Mouse (Mus musculus) hindbrain, embryonic 11.5 days (tissue): ENCODE data around the gene Cyb561d2. TPM values are rescaled to one million over a fixed set of nuclear protein-coding genes. Genes with fewer than 3 reads are reported as not detected.

ENCODE experiments used
- ATAC-seq: fragments of 200-750 bp; cut with Nextera tagmentation; 2 replicates; pipeline ENCODE4 v1.8.0; 2017; ENCODE audit warnings: mild to moderate bottlenecking, moderate TSS enrichment, moderate library complexity; ENCODE audit not compliant: low FRiP score
- DNase-seq: peaks from one replicate; pipeline ENCODE4 v3.0.0-alpha.2; 2015; ENCODE audit warnings: low spot score
- H3K27ac ChIP-seq: fragments of 300-500 bp; sonication (generic); 2 replicates; pipeline ENCODE4 v1.5.1; 2014; ENCODE audit warnings: mild to moderate bottlenecking, low read depth, low read length
- H3K27me3 ChIP-seq: fragments of 300-500 bp; sonication (generic); 2 replicates; pipeline ENCODE4 v1.6.1; 2014; ENCODE audit warnings: mild to moderate bottlenecking, low read length, moderate library complexity, mixed read lengths; ENCODE audit not compliant: control insufficient read depth, insufficient read depth
- H3K36me3 ChIP-seq: fragments of 300-500 bp; sonication (generic); 2 replicates; pipeline ENCODE4 v1.6.1; 2014; ENCODE audit warnings: mild to moderate bottlenecking, low read length, moderate library complexity, mixed read lengths; ENCODE audit not compliant: control insufficient read depth, insufficient read depth
- H3K4me1 ChIP-seq: fragments of 300-500 bp; sonication (generic); replicated peaks from 2 replicates; pipeline ENCODE4 v1.6.1; 2014; ENCODE audit warnings: low read length, mixed read lengths; ENCODE audit not compliant: control insufficient read depth, insufficient read depth
- H3K4me2 ChIP-seq: fragments of 300-500 bp; sonication (generic); replicated peaks from 2 replicates; pipeline ENCODE4 v1.6.1; 2014; ENCODE audit warnings: mild to moderate bottlenecking, low read depth, low read length
- H3K4me3 ChIP-seq: fragments of 300-500 bp; sonication (generic); 2 replicates; pipeline ENCODE4 v1.5.1; 2014; ENCODE audit warnings: low read depth, low read length
- H3K9ac ChIP-seq: fragments of 300-500 bp; sonication (generic); 2 replicates; pipeline ENCODE4 v1.6.1; 2014; ENCODE audit warnings: low read depth, low read length
- H3K9me3 ChIP-seq: fragments of 300-500 bp; sonication (generic); 2 replicates; pipeline ENCODE4 v1.6.1; 2016; ENCODE audit warnings: low read length; ENCODE audit not compliant: control insufficient read depth
- WGBS: fragments of 180-500 bp; shearing (Covaris S2); extraction: QIAGEN DNeasy Blood & Tissue Kit; methylation state at CpG from one replicate; pipeline ENCODE4 v1.1.7; 2014; 5-methylcytosine and 5-hydroxymethylcytosine counted together
- polyA plus RNA-seq: library from polyadenylated mRNA; unstranded; fragments of >200 nt; fragmentation: Nextera tagmentation; extraction: Ambion mirVana; gene quantifications from 2 replicates; pipeline ENCODE4 v1.2.1, GENCODE M21; 2014

Cyb561d2 gene
- polyA plus RNA-seq, 1 experiment from 2014 or later, result 19.6 TPM

DNA sequence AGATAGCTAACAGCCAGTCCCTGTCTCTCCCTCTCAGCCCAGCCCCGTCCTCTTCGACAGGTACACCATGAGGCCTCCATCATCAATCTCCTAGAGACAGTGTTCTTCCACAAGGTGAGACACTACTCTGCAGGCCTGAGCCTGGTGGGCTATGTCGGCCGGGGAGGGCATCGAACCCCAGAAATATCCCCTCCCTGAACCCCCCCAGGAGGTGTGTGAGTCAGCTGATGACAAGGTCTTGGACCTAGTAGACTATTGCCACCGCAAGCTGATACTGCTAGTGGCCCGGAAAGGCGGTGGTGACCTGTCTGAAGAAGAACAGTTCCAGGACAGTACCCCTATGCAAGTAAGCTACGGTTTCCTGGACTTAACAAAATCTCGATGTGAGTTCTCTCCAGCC lies 6.8 kb upstream of the Cyb561d2 start:
- WGBS, result 93% methylated on average over 10 of the region's 10 CpGs
- Histone ChIP-seq H3K9ac (no peak overlapping the region), H3K4me1 (peaks cover 18% of the 10 kb centered on the region; the same call in 1 of the 2 replicates), H3K27me3 (peaks cover 35% of the 10 kb centered on the region), H3K36me3 (0 out of 2 replicates have a peak, but pooled peaks cover 2% of the 10 kb centered on the region), H3K4me2 (no peak overlapping the region), H3K9me3 (no peaks in the 10 kb centered on the region), H3K27ac (no peak overlapping the region), H3K4me3 (no peak overlapping the region)
- DNase-seq (no peak), ATAC-seq (no peak)

DNA sequence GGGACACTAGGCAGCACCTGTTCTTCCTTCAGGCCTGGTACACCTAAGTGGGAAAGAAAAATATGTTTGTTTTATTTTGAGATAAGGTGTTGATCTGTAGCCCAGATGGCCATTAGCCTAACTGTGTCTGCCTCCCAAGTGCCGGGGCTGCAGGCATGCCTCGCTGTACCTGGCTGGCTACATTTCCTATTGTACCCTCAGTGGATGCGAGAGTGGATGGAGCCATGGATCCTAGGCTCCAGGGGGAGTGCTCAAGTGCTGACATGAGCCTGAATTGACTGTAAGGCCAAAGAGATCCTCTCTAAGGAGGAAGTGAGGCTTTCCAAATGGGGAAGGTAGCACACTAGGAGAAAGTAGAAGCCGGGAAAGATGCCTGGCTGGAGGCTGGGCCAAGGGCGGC lies 6.0 kb upstream of the Cyb561d2 start:
- no peak overlapping the region for H3K27ac ChIP-seq
- H3K4me1 ChIP-seq, result peaks cover 18% of the 10 kb centered on the region
- 0 out of 2 replicates have a peak, but pooled peaks cover 2% of the 10 kb centered on the region for H3K36me3 ChIP-seq
- H3K4me2 ChIP-seq, result no peak overlapping the region
- WGBS, result 85% methylated on average over 5 of the region's 5 CpGs
- no peak overlapping the region for H3K4me3 ChIP-seq
- H3K27me3 ChIP-seq, result peaks cover 33% of the 10 kb centered on the region
- no peak for ATAC-seq
- no peak overlapping the region for H3K9ac ChIP-seq
- H3K9me3 ChIP-seq, result no peaks in the 10 kb centered on the region
- no peak for DNase-seq

DNA sequence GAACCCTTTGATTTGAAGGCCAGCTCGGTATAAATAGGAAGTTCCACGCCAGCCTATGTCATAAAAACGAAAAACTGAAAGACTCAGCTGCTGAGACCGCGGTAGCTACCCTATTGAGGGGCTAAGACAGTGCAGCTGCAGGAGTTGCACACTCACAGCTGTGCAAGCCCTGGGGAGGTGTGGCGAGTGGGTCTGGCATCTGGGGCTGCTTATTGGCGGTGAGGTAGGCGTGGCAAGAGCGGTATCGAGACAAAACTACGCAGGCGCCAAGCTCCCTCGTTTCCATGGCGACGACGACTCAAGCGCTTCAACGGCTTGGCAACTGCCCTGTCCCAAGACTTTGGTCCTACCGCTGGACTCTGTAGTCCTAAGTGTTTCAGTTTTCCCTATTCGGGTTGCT lies 5.0 kb upstream of the Cyb561d2 start, which contains the start of gene Zmynd10:
Gene Zmynd10 (plus strand): TSS at position 273 of the 400 bp plus-strand sequence.
- H3K27me3 ChIP-seq, result peaks cover 25% of the 10 kb centered on the region
- no peaks in the 10 kb centered on the region for H3K9me3 ChIP-seq
- peak; percentile 94 for DNase-seq
- H3K4me2 ChIP-seq, result peak within 1 kb of the TSS; percentile 34
- ATAC-seq, result peak; percentile 61; the same call in 1 of the 2 replicates
- H3K9ac ChIP-seq, result peak within 1 kb of the TSS; percentile 16; the same call in 1 of the 2 replicates
- H3K36me3 ChIP-seq, result 0 out of 2 replicates have a peak, but pooled peaks cover 2% of the 10 kb centered on the region
- H3K4me1 ChIP-seq, result peaks cover 20% of the 10 kb centered on the region
- WGBS, result 4% methylated on average over 20 of the region's 20 CpGs
- H3K4me3 ChIP-seq, result 0 out of 2 replicates have a peak within 1 kb of the TSS, but pooled peaks have one; percentile 13
- H3K27ac ChIP-seq, result no peak within 1 kb of the TSS

DNA sequence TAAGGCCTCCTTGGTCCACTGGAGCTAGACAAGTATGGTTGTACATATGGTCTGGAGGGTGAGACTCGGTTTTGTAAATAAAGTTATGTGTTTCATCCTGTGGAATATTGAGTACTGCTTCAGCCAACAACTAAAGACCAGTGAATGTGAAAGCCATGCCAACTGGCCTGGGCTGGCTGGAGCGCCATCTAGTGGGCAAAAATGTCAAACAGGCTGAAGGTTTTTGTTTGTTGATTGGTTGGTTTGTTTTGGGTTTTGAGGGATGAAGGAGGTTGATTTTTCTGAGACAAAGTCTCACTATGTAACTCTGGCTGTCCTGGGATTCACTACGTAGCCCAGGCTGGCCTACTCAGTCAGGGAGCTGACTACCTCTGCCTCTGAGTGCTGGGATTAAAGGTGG lies 3.6 kb upstream of the Cyb561d2 start:
- H3K27ac ChIP-seq, result no peak overlapping the region
- no peak overlapping the region for H3K9ac ChIP-seq
- no peaks in the 10 kb centered on the region for H3K9me3 ChIP-seq
- peaks cover 15% of the 10 kb centered on the region for H3K4me1 ChIP-seq
- no peak overlapping the region for H3K4me2 ChIP-seq
- H3K36me3 ChIP-seq, result 0 out of 2 replicates have a peak, but pooled peaks cover 2% of the 10 kb centered on the region
- WGBS, result 4% methylated on average over 3 of the region's 3 CpGs
- peaks cover 12% of the 10 kb centered on the region for H3K27me3 ChIP-seq
- DNase-seq (peak; percentile 88), ATAC-seq (no peak)
- H3K4me3 ChIP-seq, result no peak overlapping the region

DNA sequence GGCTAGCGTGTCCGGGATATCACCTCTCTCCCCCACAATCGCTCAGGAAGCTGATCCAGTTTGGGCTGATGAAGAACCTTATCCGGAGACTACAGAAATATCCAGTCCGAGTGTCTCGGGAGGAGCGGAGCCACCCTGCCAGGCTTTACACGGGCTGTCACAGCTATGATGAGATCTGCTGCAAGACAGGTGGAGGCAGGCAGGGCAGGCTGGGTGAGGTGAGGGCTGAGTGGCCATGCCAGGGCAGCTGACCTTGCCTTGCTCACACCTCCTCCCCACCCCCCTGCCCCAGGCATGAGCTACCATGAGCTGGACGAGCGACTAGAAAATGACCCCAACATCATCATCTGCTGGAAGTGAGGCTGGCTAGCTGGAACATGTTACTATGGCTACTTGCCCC lies 3.2 kb upstream of the Cyb561d2 start:
- no peak overlapping the region for H3K9ac ChIP-seq
- no peaks in the 10 kb centered on the region for H3K9me3 ChIP-seq
- H3K4me1 ChIP-seq, result peaks cover 14% of the 10 kb centered on the region
- DNase-seq, result no peak
- no peak overlapping the region for H3K27ac ChIP-seq
- H3K4me2 ChIP-seq, result no peak overlapping the region
- 90% methylated on average over 10 of the region's 10 CpGs for WGBS
- ATAC-seq, result no peak
- H3K4me3 ChIP-seq, result no peak overlapping the region
- 0 out of 2 replicates have a peak, but pooled peaks cover 2% of the 10 kb centered on the region for H3K36me3 ChIP-seq
- H3K27me3 ChIP-seq, result peaks cover 8% of the 10 kb centered on the region

DNA sequence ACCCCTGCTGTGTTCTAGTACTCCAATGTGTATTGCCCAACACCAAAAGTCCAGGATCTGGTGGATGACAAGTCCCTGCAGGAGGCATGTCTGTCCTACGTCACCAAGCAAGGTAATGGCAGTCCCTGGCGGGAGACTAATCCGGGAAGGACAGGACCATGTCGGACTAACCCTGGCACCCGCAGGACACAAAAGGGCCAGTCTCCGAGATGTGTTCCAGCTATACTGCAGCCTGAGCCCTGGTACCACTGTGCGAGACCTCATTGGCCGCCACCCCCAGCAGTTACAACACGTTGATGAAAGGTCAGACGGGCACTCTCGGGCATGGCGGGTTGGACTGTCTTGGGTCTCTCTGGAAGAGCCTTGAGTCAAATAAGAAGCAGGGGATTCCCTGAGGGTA lies 2.7 kb upstream of the Cyb561d2 start:
- peaks cover 8% of the 10 kb centered on the region; the same call in 1 of the 2 replicates for H3K27me3 ChIP-seq
- peaks cover 14% of the 10 kb centered on the region for H3K4me1 ChIP-seq
- H3K4me3 ChIP-seq, result no peak overlapping the region
- DNase-seq (no peak), ATAC-seq (no peak)
- H3K27ac ChIP-seq, result no peak overlapping the region
- H3K4me2 ChIP-seq, result no peak overlapping the region
- peaks cover 5% of the 10 kb centered on the region; the same call in 1 of the 2 replicates for H3K36me3 ChIP-seq
- H3K9ac ChIP-seq, result no peak overlapping the region
- H3K9me3 ChIP-seq, result no peaks in the 10 kb centered on the region
- WGBS, result 96% methylated on average over 12 of the region's 12 CpGs

DNA sequence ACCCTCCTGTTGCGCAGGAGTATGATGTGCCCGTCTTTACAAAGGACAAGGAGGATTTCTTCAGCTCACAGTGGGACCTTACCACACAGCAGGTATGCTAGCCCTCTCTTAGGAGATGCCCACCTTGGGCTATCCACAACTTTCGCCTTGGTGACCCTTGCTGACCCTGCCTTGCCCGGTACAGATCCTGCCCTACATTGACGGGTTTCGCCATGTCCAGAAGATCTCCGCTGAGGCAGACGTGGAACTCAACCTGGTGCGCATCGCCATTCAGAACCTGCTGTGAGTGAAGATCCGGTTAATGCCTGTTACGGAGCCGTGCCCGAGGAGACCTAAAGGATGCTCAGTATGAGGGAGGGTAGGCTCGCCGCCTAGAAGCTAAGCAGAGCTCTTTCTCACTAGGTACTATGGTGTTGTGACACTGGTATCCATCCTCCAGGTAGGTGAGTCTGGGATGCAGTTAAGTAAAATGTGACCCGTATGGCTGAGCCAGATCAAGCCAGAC lies 2.3 kb upstream of the Cyb561d2 start:
- peaks cover 14% of the 10 kb centered on the region for H3K4me1 ChIP-seq
- H3K9ac ChIP-seq, result no peak overlapping the region
- no peaks in the 10 kb centered on the region for H3K9me3 ChIP-seq
- H3K4me3 ChIP-seq, result no peak overlapping the region
- no peak overlapping the region for H3K4me2 ChIP-seq
- ATAC-seq (no peak), DNase-seq (no peak)
- peaks cover 6% of the 10 kb centered on the region; the same call in 1 of the 2 replicates for H3K36me3 ChIP-seq
- 94% methylated on average over 17 of the region's 17 CpGs for WGBS
- peaks cover 6% of the 10 kb centered on the region; the same call in 1 of the 2 replicates for H3K27me3 ChIP-seq
- no peak overlapping the region for H3K27ac ChIP-seq

DNA sequence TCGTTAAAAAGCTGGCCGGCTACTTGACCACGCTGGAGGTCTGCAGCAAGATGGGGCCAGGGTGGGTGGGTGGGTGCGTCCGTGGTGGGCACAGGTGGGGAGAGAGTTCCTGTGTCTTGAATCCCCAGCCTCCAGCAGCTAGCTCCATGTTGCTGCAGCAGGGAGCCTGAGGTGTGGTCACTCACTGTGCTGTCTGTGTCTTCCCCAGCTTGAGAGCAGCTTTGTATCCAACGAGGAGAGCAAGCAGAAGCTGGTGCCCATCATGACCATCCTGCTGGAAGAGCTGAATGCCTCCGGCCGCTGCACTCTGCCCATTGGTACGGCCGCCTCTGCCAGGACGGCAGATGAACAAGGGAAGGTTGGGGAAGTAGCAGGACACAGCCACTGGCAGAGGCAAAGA lies 1.3 kb upstream of the Cyb561d2 start:
- H3K4me1 ChIP-seq, result peaks cover 14% of the 10 kb centered on the region
- DNase-seq, result no peak
- no peak overlapping the region for H3K4me3 ChIP-seq
- H3K27me3 ChIP-seq, result 0 out of 2 replicates have a peak, but pooled peaks cover 2% of the 10 kb centered on the region
- no peak for ATAC-seq
- no peak overlapping the region for H3K9ac ChIP-seq
- no peak overlapping the region for H3K4me2 ChIP-seq
- no peaks in the 10 kb centered on the region for H3K9me3 ChIP-seq
- no peak overlapping the region for H3K27ac ChIP-seq
- 85% methylated on average over 11 of the region's 11 CpGs for WGBS
- H3K36me3 ChIP-seq, result peaks cover 10% of the 10 kb centered on the region; the same call in 1 of the 2 replicates

DNA sequence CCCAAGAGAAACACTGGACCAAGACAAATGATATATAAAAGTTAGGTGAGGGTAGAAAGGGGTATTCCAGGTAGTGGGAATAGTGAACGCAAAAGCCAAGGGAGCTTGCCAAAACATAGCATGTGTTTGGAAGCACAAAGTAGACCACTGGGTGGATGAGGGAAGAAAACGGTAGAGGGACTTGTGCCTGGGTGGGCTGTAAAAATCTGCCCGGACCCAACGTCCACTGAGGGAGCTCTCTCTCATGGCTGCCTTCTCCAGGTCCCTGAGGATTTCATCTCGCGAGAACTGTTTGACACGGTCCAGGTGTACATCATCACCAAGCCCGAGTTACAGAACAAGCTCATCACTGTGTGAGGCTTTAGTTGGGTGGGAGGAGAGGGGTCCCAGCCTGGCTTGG lies 728 bp upstream of the Cyb561d2 start:
- Histone ChIP-seq H3K9me3 (no peaks in the 10 kb centered on the region), H3K36me3 (peaks cover 11% of the 10 kb centered on the region; the same call in 1 of the 2 replicates), H3K9ac (peak overlapping the region; percentile 61; the same call in 1 of the 2 replicates), H3K27me3 (no peaks in the 10 kb centered on the region), H3K4me3 (peak overlapping the region; percentile 60), H3K4me1 (peaks cover 14% of the 10 kb centered on the region), H3K27ac (no peak overlapping the region), H3K4me2 (peak overlapping the region; percentile 62)
- ATAC-seq (no peak), DNase-seq (no peak)
- WGBS, result 54% methylated on average over 8 of the region's 8 CpGs
